Mouse (Mus musculus): ENCODE measurements around the gene Bloc1s5. TPM values are rescaled to one million over a fixed set of nuclear protein-coding genes. Genes with fewer than 3 reads are reported as not detected.
"Not testable (repeated sequence)": the region's sequence is repeated elsewhere in the genome, so short reads cannot be mapped to it uniquely, and the experiment has no call there.

The Bloc1s5 gene
- polyA plus RNA-seq, 1 experiment from 2014 or later: 20.1 TPM

DNA sequence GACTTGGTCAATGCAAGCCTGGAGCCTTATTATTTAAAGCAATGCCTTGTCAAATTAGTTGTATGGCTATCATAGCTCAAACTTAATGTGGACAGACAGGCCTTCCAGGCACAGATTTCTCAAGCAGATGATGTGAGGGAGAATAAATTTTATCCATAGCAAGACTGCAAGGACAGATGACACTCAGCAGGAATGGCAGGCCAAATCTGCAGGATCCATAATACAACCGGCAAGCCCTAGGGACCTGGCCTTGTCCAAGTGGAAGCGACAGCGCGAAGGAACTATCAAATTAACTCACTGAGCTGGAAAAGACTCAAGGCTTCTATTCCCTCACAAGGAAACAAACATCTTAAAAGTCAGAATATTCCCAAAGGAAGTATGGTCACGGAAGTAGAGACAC lies 6.1 kb upstream of the Bloc1s5 start:
- Histone ChIP-seq H3K27ac (0 out of 2 replicates have a peak overlapping the region, but pooled peaks have one; percentile 14), H3K9me3 (replicated peaks) (no peaks in the 10 kb centered on the region), H3K4me1 (no peaks in the 10 kb centered on the region), H3K36me3 (peaks cover 33% of the 10 kb centered on the region), H3K4me3 (replicated peaks) (no peak overlapping the region), H3K4me2 (no peak overlapping the region), H3K27me3 (no peaks in the 10 kb centered on the region), H3K9ac (no peak overlapping the region)
- ATAC-seq (replicated peaks; ENCODE audit: low FRiP score): no peak
- WGBS: 72% methylated on average over 5 of the region's 5 CpGs

DNA sequence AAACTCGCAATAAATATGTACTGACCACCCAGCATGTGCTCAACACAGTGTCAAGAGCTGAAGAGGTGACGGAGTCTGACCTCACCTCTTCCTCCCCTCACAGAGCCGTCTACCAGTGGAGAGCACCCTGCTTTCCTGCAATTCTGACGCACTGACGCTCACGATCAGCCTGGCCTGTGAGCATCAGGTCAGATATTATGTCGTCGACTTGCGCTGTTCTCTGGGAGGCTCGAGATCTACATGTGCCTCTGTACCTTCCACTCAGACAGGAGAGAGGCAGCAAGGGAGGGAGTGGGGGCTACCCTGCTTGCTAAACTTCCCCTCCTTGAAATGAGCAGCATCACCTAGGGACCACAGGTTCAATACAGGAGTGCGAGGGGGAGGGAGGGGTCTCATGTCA lies 3.8 kb upstream of the Bloc1s5 start:
- Histone ChIP-seq H3K4me1 (peaks cover 6% of the 10 kb centered on the region; the same call in 1 of the 2 replicates), H3K4me3 (replicated peaks) (no peak overlapping the region), H3K27me3 (no peaks in the 10 kb centered on the region), H3K36me3 (peaks cover 13% of the 10 kb centered on the region), H3K9me3 (replicated peaks) (no peaks in the 10 kb centered on the region), H3K27ac (no peak overlapping the region), H3K4me2 (no peak overlapping the region), H3K9ac (no peak overlapping the region)
- no peak for ATAC-seq (replicated peaks; ENCODE audit: low FRiP score)
- WGBS: 76% methylated on average over 11 of the region's 11 CpGs

DNA sequence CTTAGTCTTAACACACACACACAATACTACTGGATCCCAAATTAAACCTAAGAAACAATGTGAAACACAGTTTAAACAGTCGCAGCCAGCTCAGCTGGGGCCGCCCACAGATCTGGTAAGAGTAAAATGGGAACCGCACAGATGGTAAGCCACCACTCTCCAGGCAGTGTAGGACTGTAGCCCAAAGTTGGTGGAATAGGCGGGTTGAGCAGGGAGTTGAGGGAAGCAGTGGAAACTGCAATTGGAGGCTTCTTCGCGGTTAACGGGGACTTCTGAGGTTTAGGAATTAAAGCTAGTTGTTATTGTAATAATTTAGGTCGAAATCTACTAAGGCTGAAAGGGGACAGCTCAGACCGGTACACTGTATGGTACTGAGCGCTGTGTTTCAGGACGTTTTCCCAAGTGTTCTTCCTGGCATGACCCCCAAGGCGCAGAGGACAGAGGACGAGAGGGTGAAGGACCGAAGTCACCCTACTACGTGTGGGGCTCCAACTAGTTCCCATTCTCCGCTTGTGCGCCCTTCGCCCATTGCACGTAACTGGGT lies 581 bp downstream of the Bloc1s5 start:
- H3K4me1 ChIP-seq: peaks cover 7% of the 10 kb centered on the region; the same call in 1 of the 2 replicates
- H3K9me3 ChIP-seq (replicated peaks): no peaks in the 10 kb centered on the region
- peak overlapping the region; percentile 75 for H3K9ac ChIP-seq
- peaks cover 7% of the 10 kb centered on the region; the same call in 1 of the 2 replicates for H3K36me3 ChIP-seq
- H3K27me3 ChIP-seq: no peaks in the 10 kb centered on the region
- peak; percentile 83 for ATAC-seq (replicated peaks; ENCODE audit: low FRiP score)
- peak overlapping the region; percentile 95 for H3K4me3 ChIP-seq (replicated peaks)
- WGBS: 1% methylated on average over 19 of the region's 19 CpGs
- H3K4me2 ChIP-seq: peak overlapping the region; percentile 80
- peak overlapping the region; percentile 83 for H3K27ac ChIP-seq

DNA sequence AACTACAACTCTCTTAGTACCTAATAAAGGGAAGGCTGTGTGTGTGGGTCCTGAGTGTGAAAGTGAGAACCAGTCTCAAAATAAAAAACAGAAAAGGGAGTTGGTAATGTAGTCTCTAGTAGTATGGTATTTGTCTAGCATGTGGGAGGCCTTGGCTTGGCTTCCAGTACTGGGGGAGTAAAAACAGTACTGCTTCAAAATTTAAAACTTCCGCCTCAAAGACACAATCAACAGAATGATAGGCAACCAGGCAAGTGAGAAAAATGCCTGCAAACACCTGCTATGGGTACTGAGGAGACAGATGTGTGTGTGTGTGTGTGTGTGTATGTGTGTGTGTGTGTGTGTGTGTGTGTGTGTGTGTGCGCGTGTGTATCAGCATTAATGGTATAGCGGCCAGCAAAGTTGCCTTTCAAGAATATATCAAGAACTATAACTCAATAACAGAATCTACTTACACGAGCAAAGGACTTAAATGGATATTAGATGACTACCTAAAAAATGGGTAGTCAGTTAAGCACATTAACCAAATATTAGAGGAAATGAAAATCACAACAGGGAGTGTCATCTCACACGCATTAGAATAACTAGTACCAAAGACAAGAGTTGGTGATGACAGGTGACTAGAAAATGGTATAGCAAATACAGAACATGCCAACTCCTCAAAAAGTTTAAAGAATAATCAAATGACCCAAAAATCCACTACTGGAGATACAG lies 1.5 kb downstream of the Bloc1s5 start:
- 91% methylated on average over 6 of the region's 6 CpGs for WGBS
- Histone ChIP-seq H3K36me3 (peaks cover 10% of the 10 kb centered on the region; the same call in 1 of the 2 replicates), H3K9ac (no peak overlapping the region), H3K27me3 (no peaks in the 10 kb centered on the region), H3K4me1 (peaks cover 7% of the 10 kb centered on the region; the same call in 1 of the 2 replicates), H3K27ac (no peak overlapping the region), H3K4me3 (replicated peaks) (no peak overlapping the region), H3K9me3 (replicated peaks) (no peaks in the 10 kb centered on the region), H3K4me2 (peak overlapping the region; percentile 80)
- ATAC-seq (replicated peaks; ENCODE audit: low FRiP score): no peak

DNA sequence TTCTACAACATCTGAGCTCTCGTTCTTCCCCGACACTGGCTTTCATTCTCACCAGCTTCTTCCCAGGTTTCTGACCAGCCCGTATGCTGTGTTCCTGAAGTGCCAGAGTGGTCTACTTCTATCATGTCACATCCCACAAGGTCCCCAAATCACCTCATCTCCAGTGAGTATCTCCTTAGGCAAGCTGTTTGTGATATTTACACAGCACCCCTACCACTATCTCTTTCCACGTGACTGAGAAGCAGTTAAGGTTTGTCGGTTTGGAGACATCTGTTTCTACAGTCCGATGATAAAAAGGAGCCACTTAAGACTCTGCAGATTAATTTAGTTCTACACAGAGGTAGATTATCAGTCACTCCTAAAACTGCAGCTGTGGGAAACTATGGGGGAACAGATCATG lies 2.4 kb downstream of the Bloc1s5 start:
- H3K27ac ChIP-seq: no peak overlapping the region
- peaks cover 7% of the 10 kb centered on the region; the same call in 1 of the 2 replicates for H3K4me1 ChIP-seq
- H3K36me3 ChIP-seq: peaks cover 10% of the 10 kb centered on the region; the same call in 1 of the 2 replicates
- no peak overlapping the region for H3K9ac ChIP-seq
- ATAC-seq (replicated peaks; ENCODE audit: low FRiP score): no peak
- no peaks in the 10 kb centered on the region for H3K27me3 ChIP-seq
- no peak overlapping the region for H3K4me3 ChIP-seq (replicated peaks)
- H3K9me3 ChIP-seq (replicated peaks): no peaks in the 10 kb centered on the region
- no peak overlapping the region for H3K4me2 ChIP-seq
- 86% methylated on average over 6 of the region's 6 CpGs for WGBS

GRCm38 (mm10) chr13:38626229-38626525 lies 8.7 kb downstream of the Bloc1s5 start:
- H3K4me2 ChIP-seq: no peak overlapping the region
- H3K4me1 ChIP-seq: no peaks in the 10 kb centered on the region
- no peak overlapping the region for H3K9ac ChIP-seq
- 35% methylated on average over 6 of the region's 6 CpGs for WGBS
- H3K36me3 ChIP-seq: peaks cover 21% of the 10 kb centered on the region
- H3K27me3 ChIP-seq: no peaks in the 10 kb centered on the region
- H3K9me3 ChIP-seq (replicated peaks): no peaks in the 10 kb centered on the region
- H3K4me3 ChIP-seq (replicated peaks): no peak overlapping the region
- ATAC-seq (replicated peaks; ENCODE audit: low FRiP score): no peak
- H3K27ac ChIP-seq: no peak overlapping the region

DNA sequence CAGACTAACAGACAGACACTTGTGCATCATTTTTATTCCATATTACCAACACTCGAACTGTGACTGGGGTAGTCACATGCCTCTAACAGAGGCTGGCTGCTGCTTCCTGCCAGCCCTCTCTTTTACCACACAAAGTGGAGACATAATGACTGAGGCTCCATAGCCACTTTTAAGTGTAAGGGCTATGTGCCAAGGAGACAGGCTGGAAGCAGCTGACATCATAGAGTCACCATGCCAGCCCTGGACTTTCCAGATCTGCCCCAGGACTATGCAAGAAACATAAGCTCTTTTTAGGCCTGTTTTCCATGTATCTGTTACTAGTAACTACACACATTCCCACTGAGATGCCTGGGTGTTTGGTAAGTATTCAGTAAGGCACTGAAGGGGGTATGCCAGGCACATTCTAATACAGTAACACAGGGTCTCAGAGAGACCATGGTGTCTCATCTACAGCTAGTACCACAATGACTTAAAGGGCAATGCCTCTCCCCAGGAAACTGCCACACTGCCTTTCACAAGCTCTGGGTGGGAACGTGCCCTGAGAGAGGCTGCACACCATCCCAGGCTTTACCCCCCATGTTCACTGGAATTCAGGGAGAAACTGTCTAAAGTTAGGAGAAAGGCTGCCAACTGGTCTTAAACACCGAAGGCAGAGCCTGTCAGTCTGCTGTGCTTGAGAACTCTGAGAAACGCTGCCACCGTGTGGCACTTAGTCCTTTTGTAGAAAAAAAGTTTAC lies 9.2 kb downstream of the Bloc1s5 start:
- no peak overlapping the region for H3K4me3 ChIP-seq (replicated peaks)
- 24% methylated on average over 5 of the region's 5 CpGs for WGBS
- no peak overlapping the region for H3K4me2 ChIP-seq
- H3K36me3 ChIP-seq: peaks cover 22% of the 10 kb centered on the region
- no peaks in the 10 kb centered on the region for H3K4me1 ChIP-seq
- H3K9ac ChIP-seq: no peak overlapping the region
- H3K27me3 ChIP-seq: no peaks in the 10 kb centered on the region
- no peak for ATAC-seq (replicated peaks; ENCODE audit: low FRiP score)
- no peak overlapping the region for H3K27ac ChIP-seq
- no peaks in the 10 kb centered on the region for H3K9me3 ChIP-seq (replicated peaks)

- H3K4me1 ChIP-seq: no peaks in the 10 kb centered on the region
- no peak overlapping the region for H3K9ac ChIP-seq
- ATAC-seq (replicated peaks; ENCODE audit: low FRiP score): no peak
- H3K27me3 ChIP-seq: no peaks in the 10 kb centered on the region
- peaks cover 15% of the 10 kb centered on the region for H3K36me3 ChIP-seq
- no peak overlapping the region for H3K27ac ChIP-seq
- 0 out of 2 replicates have a peak, but pooled peaks cover 2% of the 10 kb centered on the region for H3K9me3 ChIP-seq (replicated peaks)
- no peak overlapping the region for H3K4me2 ChIP-seq
- WGBS: 91% methylated on average over 8 of the region's 8 CpGs
- no peak overlapping the region for H3K4me3 ChIP-seq (replicated peaks)
These were observed 10.5 kb downstream of the Bloc1s5 start for GRCm38 (mm10) chr13:38624292-38624902.

GRCm38 (mm10) chr13:38623296-38623695 lies 11.6 kb downstream of the Bloc1s5 start:
- Histone ChIP-seq H3K4me1 (no peaks in the 10 kb centered on the region), H3K9me3 (replicated peaks) (0 out of 2 replicates have a peak, but pooled peaks cover 2% of the 10 kb centered on the region), H3K36me3 (peaks cover 14% of the 10 kb centered on the region), H3K27ac (no peak overlapping the region), H3K27me3 (no peaks in the 10 kb centered on the region), H3K4me3 (replicated peaks) (no peak overlapping the region), H3K4me2 (no peak overlapping the region), H3K9ac (no peak overlapping the region)
- 77% methylated on average over 5 of the region's 5 CpGs for WGBS
- no peak for ATAC-seq (replicated peaks; ENCODE audit: low FRiP score)

- not testable (repeated sequence) for H3K4me1 ChIP-seq; H3K27ac ChIP-seq; ATAC-seq (replicated peaks; ENCODE audit: low FRiP score); H3K4me2 ChIP-seq; H3K4me3 ChIP-seq (replicated peaks); H3K27me3 ChIP-seq; H3K9ac ChIP-seq; H3K9me3 ChIP-seq (replicated peaks)
- WGBS: 49% methylated on average over 4 of the region's 4 CpGs
- H3K36me3 ChIP-seq: peaks cover 17% of the 10 kb centered on the region; the same call in 1 of the 2 replicates
These were observed 16.8 kb downstream of the Bloc1s5 start for GRCm38 (mm10) chr13:38618001-38618630.

- 70% methylated on average over 4 of the region's 4 CpGs for WGBS
- Histone ChIP-seq H3K9me3 (replicated peaks) (0 out of 2 replicates have a peak, but pooled peaks cover 2% of the 10 kb centered on the region), H3K4me2 (no peak overlapping the region), H3K4me1 (0 out of 2 replicates have a peak, but pooled peaks cover 4% of the 10 kb centered on the region), H3K4me3 (replicated peaks) (no peak overlapping the region), H3K9ac (no peak overlapping the region), H3K27ac (no peak overlapping the region), H3K27me3 (no peaks in the 10 kb centered on the region), H3K36me3 (peaks cover 26% of the 10 kb centered on the region)
- ATAC-seq (replicated peaks; ENCODE audit: low FRiP score): no peak
These were observed 18.0 kb downstream of the Bloc1s5 start for GRCm38 (mm10) chr13:38616887-38617286.
